Mouse (Mus musculus): ENCODE data around the gene Serinc5. TPM values are rescaled to one million over a fixed set of nuclear protein-coding genes. Genes with fewer than 3 reads are reported as not detected.

The Serinc5 gene
- polyA plus RNA-seq (2014; fragmentation: Nextera tagmentation; extraction: Ambion mirVana) = 7.0 and 7.4 TPM in 2 replicates

GRCm38 (mm10) chr13:92610311-92611221 is at the start of gene Serinc5:
Gene Serinc5, plus strand, starts transcription at chr13:92611091.
- Histone ChIP-seq H3K4me3 (ENCODE audit: low read depth, low read length) (peak within 1 kb of the TSS; percentile 57), H3K27ac (replicated peaks; ENCODE audit: low read depth, low read length) (peak within 1 kb of the TSS; percentile 63)
- peak; percentile 97 for ATAC-seq (ENCODE audit: insufficient number of reproducible peaks, low FRiP score, low TSS enrichment, low read depth)

GRCm38 (mm10) chr13:92576072-92576471 is 34.8 kb upstream of the Serinc5 start, which contains the start of gene Spz1:
Gene Spz1, minus strand, starts transcription at chr13:92576172.
- H3K27ac ChIP-seq (replicated peaks; ENCODE audit: low read depth, low read length) = no peak within 1 kb of the TSS
- no peak for ATAC-seq (ENCODE audit: insufficient number of reproducible peaks, low FRiP score, low TSS enrichment, low read depth)
- no peaks in the 10 kb centered on the region for H3K27me3 ChIP-seq (ENCODE audit: control insufficient read depth, insufficient read depth, low read length)
- no peaks in the 10 kb centered on the region for H3K4me1 ChIP-seq (ENCODE audit: control insufficient read depth, insufficient read depth, low read length)
- no peak within 1 kb of the TSS for H3K4me2 ChIP-seq (ENCODE audit: low read depth, severe bottlenecking)
- no peaks in the 10 kb centered on the region for H3K9me3 ChIP-seq (ENCODE audit: control insufficient read depth, low read length)
- H3K36me3 ChIP-seq (ENCODE audit: control insufficient read depth, insufficient read depth, low read length) = no peaks in the 10 kb centered on the region
- no peak within 1 kb of the TSS for H3K4me3 ChIP-seq (ENCODE audit: low read depth, low read length)
- no peak within 1 kb of the TSS for H3K9ac ChIP-seq (ENCODE audit: low read length)
- DNase-seq (ENCODE audit: low spot score) = no peak

More at GRCm38 (mm10) chr13:92610311-92611221, at the start of gene Serinc5:
- peak; percentile 99 for DNase-seq (ENCODE audit: low spot score)
- WGBS = 1% methylated on average over 55 of the region's 55 CpGs
- no peaks in the 10 kb centered on the region for H3K9me3 ChIP-seq (ENCODE audit: control insufficient read depth, low read length)
- no peaks in the 10 kb centered on the region for H3K4me1 ChIP-seq (ENCODE audit: control insufficient read depth, insufficient read depth, low read length)
- H3K27me3 ChIP-seq (ENCODE audit: control insufficient read depth, insufficient read depth, low read length) = no peaks in the 10 kb centered on the region
- peak within 1 kb of the TSS; percentile 69 for H3K9ac ChIP-seq (ENCODE audit: low read length)
- peak within 1 kb of the TSS; percentile 71 for H3K4me2 ChIP-seq (ENCODE audit: low read depth, severe bottlenecking)
- no peaks in the 10 kb centered on the region for H3K36me3 ChIP-seq (ENCODE audit: control insufficient read depth, insufficient read depth, low read length)

GRCm38 (mm10) chr13:92576688-92577087 is 34.2 kb upstream of the Serinc5 start:
- Histone ChIP-seq H3K9me3 (ENCODE audit: control insufficient read depth, low read length) (no peaks in the 10 kb centered on the region), H3K9ac (ENCODE audit: low read length) (no peak overlapping the region), H3K4me1 (ENCODE audit: control insufficient read depth, insufficient read depth, low read length) (no peaks in the 10 kb centered on the region), H3K27ac (replicated peaks; ENCODE audit: low read depth, low read length) (no peak overlapping the region), H3K4me2 (ENCODE audit: low read depth, severe bottlenecking) (no peak overlapping the region), H3K4me3 (ENCODE audit: low read depth, low read length) (no peak overlapping the region), H3K27me3 (ENCODE audit: control insufficient read depth, insufficient read depth, low read length) (no peaks in the 10 kb centered on the region), H3K36me3 (ENCODE audit: control insufficient read depth, insufficient read depth, low read length) (no peaks in the 10 kb centered on the region)
- 89% methylated on average over 6 of the region's 6 CpGs for WGBS
- ATAC-seq (ENCODE audit: insufficient number of reproducible peaks, low FRiP score, low TSS enrichment, low read depth) (no peak), DNase-seq (ENCODE audit: low spot score) (no peak)

GRCm38 (mm10) chr13:92578210-92578609 is 32.7 kb upstream of the Serinc5 start:
- Histone ChIP-seq H3K4me1 (ENCODE audit: control insufficient read depth, insufficient read depth, low read length) (no peaks in the 10 kb centered on the region), H3K9ac (ENCODE audit: low read length) (no peak overlapping the region), H3K4me2 (ENCODE audit: low read depth, severe bottlenecking) (no peak overlapping the region), H3K9me3 (ENCODE audit: control insufficient read depth, low read length) (no peaks in the 10 kb centered on the region), H3K36me3 (ENCODE audit: control insufficient read depth, insufficient read depth, low read length) (no peaks in the 10 kb centered on the region), H3K27me3 (ENCODE audit: control insufficient read depth, insufficient read depth, low read length) (no peaks in the 10 kb centered on the region), H3K27ac (replicated peaks; ENCODE audit: low read depth, low read length) (no peak overlapping the region), H3K4me3 (ENCODE audit: low read depth, low read length) (no peak overlapping the region)
- DNase-seq (ENCODE audit: low spot score) = no peak
- ATAC-seq (ENCODE audit: insufficient number of reproducible peaks, low FRiP score, low TSS enrichment, low read depth) = no peak
- WGBS = 77% methylated on average over 4 of the region's 4 CpGs

GRCm38 (mm10) chr13:92580220-92581043 is 30.5 kb upstream of the Serinc5 start:
- H3K4me3 ChIP-seq (ENCODE audit: low read depth, low read length) = no peak overlapping the region
- ATAC-seq (ENCODE audit: insufficient number of reproducible peaks, low FRiP score, low TSS enrichment, low read depth) (0 out of 2 replicates have a peak, but pooled peaks have one; percentile 26), DNase-seq (ENCODE audit: low spot score) (peak; percentile 81)
- 39% methylated on average over 10 of the region's 10 CpGs for WGBS
- H3K36me3 ChIP-seq (ENCODE audit: control insufficient read depth, insufficient read depth, low read length) = no peaks in the 10 kb centered on the region
- no peak overlapping the region for H3K27ac ChIP-seq (replicated peaks; ENCODE audit: low read depth, low read length)
- H3K4me2 ChIP-seq (ENCODE audit: low read depth, severe bottlenecking) = no peak overlapping the region
- no peaks in the 10 kb centered on the region for H3K9me3 ChIP-seq (ENCODE audit: control insufficient read depth, low read length)
- H3K9ac ChIP-seq (ENCODE audit: low read length) = no peak overlapping the region
- H3K4me1 ChIP-seq (ENCODE audit: control insufficient read depth, insufficient read depth, low read length) = no peaks in the 10 kb centered on the region
- no peaks in the 10 kb centered on the region for H3K27me3 ChIP-seq (ENCODE audit: control insufficient read depth, insufficient read depth, low read length)

GRCm38 (mm10) chr13:92584094-92584717 is 26.7 kb upstream of the Serinc5 start:
- no peak for DNase-seq (ENCODE audit: low spot score)
- Histone ChIP-seq H3K36me3 (ENCODE audit: control insufficient read depth, insufficient read depth, low read length) (no peaks in the 10 kb centered on the region), H3K9ac (ENCODE audit: low read length) (no peak overlapping the region), H3K27me3 (ENCODE audit: control insufficient read depth, insufficient read depth, low read length) (no peaks in the 10 kb centered on the region), H3K9me3 (ENCODE audit: control insufficient read depth, low read length) (no peaks in the 10 kb centered on the region), H3K4me3 (ENCODE audit: low read depth, low read length) (no peak overlapping the region), H3K4me2 (ENCODE audit: low read depth, severe bottlenecking) (no peak overlapping the region), H3K4me1 (ENCODE audit: control insufficient read depth, insufficient read depth, low read length) (no peaks in the 10 kb centered on the region), H3K27ac (replicated peaks; ENCODE audit: low read depth, low read length) (no peak overlapping the region)
- 85% methylated on average over 8 of the region's 8 CpGs for WGBS
- no peak for ATAC-seq (ENCODE audit: insufficient number of reproducible peaks, low FRiP score, low TSS enrichment, low read depth)

GRCm38 (mm10) chr13:92588704-92589103 is 22.2 kb upstream of the Serinc5 start:
- Histone ChIP-seq H3K9me3 (ENCODE audit: control insufficient read depth, low read length) (no peaks in the 10 kb centered on the region), H3K36me3 (ENCODE audit: control insufficient read depth, insufficient read depth, low read length) (no peaks in the 10 kb centered on the region), H3K4me2 (ENCODE audit: low read depth, severe bottlenecking) (no peak overlapping the region), H3K4me3 (ENCODE audit: low read depth, low read length) (no peak overlapping the region), H3K9ac (ENCODE audit: low read length) (no peak overlapping the region), H3K27me3 (ENCODE audit: control insufficient read depth, insufficient read depth, low read length) (no peaks in the 10 kb centered on the region), H3K4me1 (ENCODE audit: control insufficient read depth, insufficient read depth, low read length) (no peaks in the 10 kb centered on the region), H3K27ac (replicated peaks; ENCODE audit: low read depth, low read length) (no peak overlapping the region)
- 54% methylated on average over 3 of the region's 3 CpGs for WGBS
- no peak for DNase-seq (ENCODE audit: low spot score)
- ATAC-seq (ENCODE audit: insufficient number of reproducible peaks, low FRiP score, low TSS enrichment, low read depth) = no peak

- no peaks in the 10 kb centered on the region for H3K9me3 ChIP-seq (ENCODE audit: control insufficient read depth, low read length)
- DNase-seq (ENCODE audit: low spot score) = no peak
- H3K36me3 ChIP-seq (ENCODE audit: control insufficient read depth, insufficient read depth, low read length) = no peaks in the 10 kb centered on the region
- H3K9ac ChIP-seq (ENCODE audit: low read length) = no peak overlapping the region
- 0 out of 2 replicates have a peak, but pooled peaks cover under 1% of the 10 kb centered on the region for H3K4me1 ChIP-seq (ENCODE audit: control insufficient read depth, insufficient read depth, low read length)
- ATAC-seq (ENCODE audit: insufficient number of reproducible peaks, low FRiP score, low TSS enrichment, low read depth) = no peak
- H3K4me2 ChIP-seq (ENCODE audit: low read depth, severe bottlenecking) = no peak overlapping the region
- no peaks in the 10 kb centered on the region for H3K27me3 ChIP-seq (ENCODE audit: control insufficient read depth, insufficient read depth, low read length)
- no peak overlapping the region for H3K4me3 ChIP-seq (ENCODE audit: low read depth, low read length)
- no peak overlapping the region for H3K27ac ChIP-seq (replicated peaks; ENCODE audit: low read depth, low read length)
Measured at GRCm38 (mm10) chr13:92589255-92589654, 21.6 kb upstream of the Serinc5 start.
